Mouse (Mus musculus): ENCODE measurements around the gene Fam107b. TPM values are rescaled to one million over a fixed set of nuclear protein-coding genes. Genes with fewer than 3 reads are reported as not detected.

The Fam107b gene
- polyA plus RNA-seq, 1 experiment from 2014 or later, result 44.6 TPM

DNA sequence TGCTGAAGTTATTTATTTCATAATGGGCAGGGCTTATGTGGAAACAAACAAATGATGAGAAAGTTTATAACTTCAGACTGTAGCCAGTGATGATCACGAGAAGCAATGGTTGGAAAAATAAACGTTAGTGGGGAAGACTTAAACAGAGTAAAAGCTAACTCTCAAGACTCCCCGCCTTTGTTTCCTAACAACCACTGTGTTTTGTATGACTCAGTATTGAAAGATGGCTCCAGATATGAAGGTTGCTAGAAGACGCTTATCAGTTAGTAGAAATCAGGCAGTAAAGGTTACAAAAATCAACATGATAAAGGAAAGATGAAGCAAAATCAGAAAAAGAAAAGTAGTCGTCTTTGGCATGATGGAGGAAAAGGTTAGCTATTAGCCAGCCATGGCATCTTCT, 78.9 kb downstream of the Fam107b start:
- Histone ChIP-seq H3K27ac (replicated peaks) (no peak overlapping the region), H3K4me2 (replicated peaks) (no peak overlapping the region), H3K36me3 (no peaks in the 10 kb centered on the region), H3K27me3 (no peaks in the 10 kb centered on the region), H3K9me3 (no peaks in the 10 kb centered on the region), H3K4me1 (no peaks in the 10 kb centered on the region), H3K9ac (replicated peaks) (no peak overlapping the region), H3K4me3 (no peak overlapping the region)
- WGBS, result 83% methylated on average over 5 of the region's 5 CpGs
- no peak for ATAC-seq (ENCODE audit: low FRiP score, low read depth)

DNA sequence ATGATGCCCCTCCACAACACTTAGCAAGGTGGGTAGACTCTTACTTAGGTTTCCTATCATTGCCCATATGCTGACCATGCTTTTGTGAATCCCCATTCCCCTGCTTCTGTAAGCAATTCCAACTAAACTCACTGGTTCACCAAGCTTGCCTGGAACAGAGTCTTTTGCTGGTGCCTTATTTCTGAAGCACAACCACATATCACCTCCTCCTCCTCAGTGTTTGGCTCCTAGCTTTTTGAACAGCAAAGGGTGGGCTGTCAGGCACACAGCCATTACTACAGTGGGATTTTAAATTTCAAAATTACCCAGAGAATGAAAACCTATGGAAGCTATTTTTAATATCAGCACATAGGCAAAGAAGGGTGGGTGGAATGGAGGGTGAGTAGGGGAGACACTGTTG, 84.3 kb downstream of the Fam107b start:
- Histone ChIP-seq H3K4me1 (no peaks in the 10 kb centered on the region), H3K9ac (replicated peaks) (no peak overlapping the region), H3K27ac (replicated peaks) (no peak overlapping the region), H3K4me3 (no peak overlapping the region), H3K27me3 (no peaks in the 10 kb centered on the region), H3K9me3 (no peaks in the 10 kb centered on the region), H3K4me2 (replicated peaks) (no peak overlapping the region), H3K36me3 (no peaks in the 10 kb centered on the region)
- ATAC-seq (ENCODE audit: low FRiP score, low read depth), result no peak

DNA sequence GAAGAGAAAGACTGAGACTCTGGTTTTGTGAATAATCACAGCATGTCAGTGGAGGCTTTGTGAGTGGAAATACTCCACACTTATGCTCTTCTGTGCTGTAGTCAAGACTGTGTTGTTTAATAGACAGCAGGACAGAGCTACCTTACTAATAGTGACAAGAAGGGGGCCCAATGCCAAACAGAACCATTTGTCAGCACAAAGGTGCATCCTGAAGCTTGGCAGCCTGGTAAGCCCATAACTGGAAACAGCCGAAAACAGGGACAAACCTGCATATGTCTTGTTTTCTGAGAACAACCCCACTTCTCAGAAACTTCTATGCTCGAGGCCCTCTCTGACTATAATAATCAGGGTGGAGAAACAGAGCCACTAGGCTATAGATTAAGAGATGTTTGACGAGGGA, 85.8 kb downstream of the Fam107b start:
- no peak for ATAC-seq (ENCODE audit: low FRiP score, low read depth)
- 81% methylated on average over 3 of the region's 3 CpGs for WGBS
- Histone ChIP-seq H3K9ac (replicated peaks) (no peak overlapping the region), H3K27me3 (no peaks in the 10 kb centered on the region), H3K27ac (replicated peaks) (no peak overlapping the region), H3K36me3 (no peaks in the 10 kb centered on the region), H3K4me3 (no peak overlapping the region), H3K4me2 (replicated peaks) (no peak overlapping the region), H3K4me1 (no peaks in the 10 kb centered on the region), H3K9me3 (no peaks in the 10 kb centered on the region)

DNA sequence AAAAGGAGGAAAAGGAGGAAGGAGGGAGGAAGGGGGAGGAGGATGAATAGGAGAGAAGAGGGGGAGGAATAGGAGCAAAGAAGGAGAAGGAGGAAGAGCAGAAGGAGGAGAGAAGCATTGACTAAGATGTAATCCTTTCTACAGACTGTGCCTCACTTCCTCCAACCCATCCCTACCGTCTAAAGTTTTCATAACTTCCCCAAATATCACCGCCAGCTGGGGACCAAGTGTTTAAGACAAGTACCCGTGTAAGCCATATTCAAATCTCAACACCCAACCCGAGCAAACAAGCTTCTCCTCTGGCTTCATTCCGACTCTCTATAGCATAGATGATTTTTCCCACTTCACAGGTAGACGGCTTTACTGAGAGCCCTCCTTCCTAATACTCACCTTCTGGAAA, 86.5 kb downstream of the Fam107b start:
- no peaks in the 10 kb centered on the region for H3K4me1 ChIP-seq
- no peak overlapping the region for H3K27ac ChIP-seq (replicated peaks)
- WGBS, result 87% methylated on average over 6 of the region's 6 CpGs
- H3K4me2 ChIP-seq (replicated peaks), result no peak overlapping the region
- no peak overlapping the region for H3K9ac ChIP-seq (replicated peaks)
- no peak overlapping the region for H3K4me3 ChIP-seq
- ATAC-seq (ENCODE audit: low FRiP score, low read depth), result no peak
- no peaks in the 10 kb centered on the region for H3K27me3 ChIP-seq
- no peaks in the 10 kb centered on the region for H3K9me3 ChIP-seq
- H3K36me3 ChIP-seq, result no peaks in the 10 kb centered on the region

DNA sequence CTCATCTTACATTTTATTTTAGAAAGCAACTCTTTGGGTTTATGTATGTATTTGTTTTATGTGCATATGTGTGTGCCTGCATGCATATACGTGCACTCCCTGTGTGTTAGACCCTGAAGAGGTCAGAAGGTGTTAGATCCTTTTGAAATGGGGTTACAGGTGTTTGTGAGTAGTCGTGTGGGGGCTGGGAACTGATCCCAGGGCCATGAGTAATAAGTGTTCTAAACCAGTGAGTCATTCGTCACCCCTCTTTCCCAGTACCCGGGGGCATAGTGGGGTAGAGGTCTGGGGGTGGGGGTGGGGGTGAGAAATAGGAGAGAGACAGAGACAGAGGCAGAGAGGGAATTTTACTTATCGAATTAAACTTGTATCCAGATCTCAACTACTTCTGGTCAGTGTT, 87.1 kb downstream of the Fam107b start:
- no peak overlapping the region for H3K4me3 ChIP-seq
- no peaks in the 10 kb centered on the region for H3K27me3 ChIP-seq
- no peak overlapping the region for H3K4me2 ChIP-seq (replicated peaks)
- 91% methylated on average over 5 of the region's 5 CpGs for WGBS
- no peak for ATAC-seq (ENCODE audit: low FRiP score, low read depth)
- no peaks in the 10 kb centered on the region for H3K4me1 ChIP-seq
- H3K9me3 ChIP-seq, result no peaks in the 10 kb centered on the region
- no peaks in the 10 kb centered on the region for H3K36me3 ChIP-seq
- H3K9ac ChIP-seq (replicated peaks), result no peak overlapping the region
- no peak overlapping the region for H3K27ac ChIP-seq (replicated peaks)

DNA sequence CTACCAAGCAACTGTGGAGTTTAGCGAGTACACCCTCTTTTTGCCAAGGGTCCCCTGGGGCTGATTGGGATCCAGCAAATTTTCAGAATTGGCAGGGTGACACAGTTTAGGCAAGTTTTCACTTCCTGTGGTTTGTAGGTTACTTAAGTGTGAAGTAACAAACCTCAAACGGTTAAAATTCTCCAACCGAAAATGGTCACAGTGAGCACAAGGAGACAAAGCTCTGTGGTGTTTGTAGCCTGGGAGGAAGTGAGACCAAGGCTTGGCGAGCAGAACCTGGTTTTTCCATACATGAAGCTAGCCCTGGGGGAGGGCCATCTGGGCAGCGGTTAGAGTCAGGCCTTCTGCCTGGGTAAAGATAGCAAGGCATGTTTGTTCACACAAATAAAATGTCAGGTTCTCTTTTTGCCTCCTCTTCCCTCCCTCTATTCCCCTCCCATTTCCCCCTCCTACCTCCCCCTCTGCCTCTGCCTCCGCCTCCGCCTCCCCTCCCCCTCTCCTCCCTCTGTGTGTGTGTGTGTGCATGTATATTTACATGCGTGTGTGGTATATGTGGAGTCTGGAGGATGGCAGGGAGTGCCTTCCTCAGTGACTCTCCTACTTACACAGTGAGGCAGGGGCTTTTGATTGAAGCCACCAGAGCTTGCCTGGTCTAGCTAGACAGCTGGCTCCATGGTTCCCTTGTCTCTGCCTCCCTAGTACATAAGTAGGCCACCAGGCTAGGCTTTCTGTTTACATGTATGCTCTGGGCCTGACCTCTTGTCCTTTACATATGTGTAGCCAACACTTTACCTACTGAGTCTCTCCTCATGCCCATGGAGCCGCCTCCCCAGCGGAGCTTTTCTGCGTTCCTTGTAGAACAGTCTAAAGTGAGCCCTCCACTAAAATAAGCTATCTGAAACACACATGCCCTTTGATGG, 87.8 kb downstream of the Fam107b start:
- Histone ChIP-seq H3K4me1 (no peaks in the 10 kb centered on the region), H3K27me3 (no peaks in the 10 kb centered on the region), H3K27ac (replicated peaks) (no peak overlapping the region), H3K9me3 (no peaks in the 10 kb centered on the region), H3K9ac (replicated peaks) (no peak overlapping the region), H3K36me3 (no peaks in the 10 kb centered on the region), H3K4me2 (replicated peaks) (no peak overlapping the region), H3K4me3 (no peak overlapping the region)
- ATAC-seq (ENCODE audit: low FRiP score, low read depth), result 0 out of 2 replicates have a peak, but pooled peaks have one; percentile 41
- WGBS, result 55% methylated on average over 11 of the region's 11 CpGs

DNA sequence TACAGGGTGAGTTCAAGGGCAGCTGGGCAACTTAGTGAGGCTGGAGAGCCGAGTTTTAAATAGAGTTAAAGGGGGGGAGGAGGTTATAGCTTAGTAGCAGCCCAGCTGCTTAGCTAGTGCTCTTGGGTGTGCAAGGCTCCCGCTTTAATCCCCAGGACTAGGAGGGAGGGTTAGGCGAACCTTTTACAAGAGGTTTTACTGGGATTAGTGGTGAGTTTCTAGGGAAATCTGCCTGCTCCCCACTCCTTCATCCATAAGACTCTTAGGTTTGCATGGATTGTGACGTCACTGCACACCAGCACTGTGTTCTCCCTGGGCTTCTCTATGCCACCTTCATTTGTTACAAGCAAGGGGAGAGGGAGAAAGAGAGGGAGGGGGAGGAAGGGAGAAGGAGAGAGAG, 88.6 kb downstream of the Fam107b start:
- Histone ChIP-seq H3K36me3 (no peaks in the 10 kb centered on the region), H3K4me3 (no peak overlapping the region), H3K9ac (replicated peaks) (no peak overlapping the region), H3K27me3 (no peaks in the 10 kb centered on the region), H3K27ac (replicated peaks) (no peak overlapping the region), H3K4me2 (replicated peaks) (no peak overlapping the region), H3K9me3 (no peaks in the 10 kb centered on the region), H3K4me1 (no peaks in the 10 kb centered on the region)
- ATAC-seq (ENCODE audit: low FRiP score, low read depth), result 0 out of 2 replicates have a peak, but pooled peaks have one; percentile 16
- 10% methylated on average over 4 of the region's 4 CpGs for WGBS

DNA sequence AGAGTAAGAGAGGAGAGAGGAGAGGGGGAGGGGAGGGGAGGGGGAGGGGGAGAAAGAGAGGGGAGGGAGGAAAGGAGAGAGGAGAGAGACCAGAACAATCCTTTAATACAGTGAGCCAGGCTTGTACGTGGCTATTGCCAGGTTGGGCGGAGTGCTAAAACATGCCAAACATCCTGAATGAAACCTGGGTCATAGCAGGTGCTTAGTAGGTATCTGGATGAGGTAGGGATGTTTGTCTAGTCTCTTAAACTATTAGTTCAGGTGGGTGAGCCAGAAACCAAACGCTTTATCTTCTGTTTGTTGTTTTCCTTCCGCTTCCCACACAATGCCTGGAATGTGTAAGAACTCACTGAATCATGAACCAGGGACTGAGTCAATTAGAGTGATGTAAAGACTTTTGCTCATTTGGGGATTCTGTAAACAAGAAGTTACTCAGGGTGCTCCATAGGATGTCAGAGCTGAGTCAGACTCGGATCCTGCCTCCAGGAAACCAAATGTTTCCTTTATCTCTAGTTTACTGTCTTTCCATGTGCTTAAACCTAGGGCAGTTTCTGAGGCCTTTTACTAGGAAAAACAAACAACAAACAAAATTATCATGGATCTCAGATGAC, 89.1 kb downstream of the Fam107b start:
- Histone ChIP-seq H3K27me3 (0 out of 2 replicates have a peak, but pooled peaks cover 3% of the 10 kb centered on the region), H3K4me1 (no peaks in the 10 kb centered on the region), H3K36me3 (no peaks in the 10 kb centered on the region), H3K4me2 (replicated peaks) (no peak overlapping the region), H3K9ac (replicated peaks) (no peak overlapping the region), H3K27ac (replicated peaks) (no peak overlapping the region), H3K9me3 (no peaks in the 10 kb centered on the region), H3K4me3 (no peak overlapping the region)
- 0 out of 2 replicates have a peak, but pooled peaks have one; percentile 27 for ATAC-seq (ENCODE audit: low FRiP score, low read depth)
- WGBS, result 36% methylated on average over 5 of the region's 5 CpGs

DNA sequence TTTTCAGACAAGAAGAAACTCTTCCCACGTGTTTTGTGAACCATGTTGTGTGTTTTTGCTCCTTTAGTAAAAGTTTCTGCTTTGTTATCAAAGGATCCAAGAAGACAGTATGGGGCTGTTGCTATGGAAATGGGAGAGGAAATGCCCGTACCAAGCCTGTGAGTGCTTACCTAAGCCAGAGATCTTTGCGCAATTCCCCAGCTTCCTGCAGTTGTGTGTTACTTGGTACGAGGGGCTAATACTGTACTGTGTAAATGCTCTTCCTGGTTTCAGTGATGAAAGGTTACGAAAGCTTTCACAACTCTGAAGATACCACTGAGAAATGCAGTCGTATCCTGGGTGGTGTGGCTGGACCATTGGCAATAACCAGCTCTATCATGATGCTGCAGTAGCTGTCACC, 93.8 kb downstream of the Fam107b start:
- Histone ChIP-seq H3K9ac (replicated peaks) (no peak overlapping the region), H3K4me3 (no peak overlapping the region), H3K9me3 (no peaks in the 10 kb centered on the region), H3K36me3 (no peaks in the 10 kb centered on the region), H3K27ac (replicated peaks) (no peak overlapping the region), H3K4me1 (0 out of 2 replicates have a peak, but pooled peaks cover 4% of the 10 kb centered on the region), H3K27me3 (0 out of 2 replicates have a peak, but pooled peaks cover 3% of the 10 kb centered on the region), H3K4me2 (replicated peaks) (no peak overlapping the region)
- WGBS, result 67% methylated on average over 6 of the region's 6 CpGs
- ATAC-seq (ENCODE audit: low FRiP score, low read depth), result no peak

DNA sequence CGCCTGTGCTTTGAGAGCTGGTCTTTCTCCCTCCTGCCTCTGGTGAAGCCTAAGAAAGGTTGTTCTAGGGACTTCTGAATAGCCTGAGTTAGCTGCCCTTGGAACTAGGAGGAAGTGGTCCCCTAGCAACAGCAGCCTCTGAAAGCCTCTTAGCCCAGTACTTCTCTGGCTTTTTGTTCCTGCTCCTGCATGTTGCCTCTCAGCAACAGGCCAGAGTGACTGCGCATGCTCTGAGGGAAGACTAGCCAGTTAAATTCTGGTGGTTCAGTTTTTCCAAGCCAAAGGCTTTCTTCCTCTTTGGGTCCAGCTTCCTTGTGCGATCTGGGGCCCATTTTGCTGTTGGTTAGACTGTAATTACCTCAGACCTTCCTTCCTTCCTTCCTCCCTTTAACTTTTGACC, 98.4 kb downstream of the Fam107b start:
- H3K4me1 ChIP-seq, result 0 out of 2 replicates have a peak, but pooled peaks cover 4% of the 10 kb centered on the region
- H3K36me3 ChIP-seq, result no peaks in the 10 kb centered on the region
- no peaks in the 10 kb centered on the region for H3K9me3 ChIP-seq
- H3K27me3 ChIP-seq, result 0 out of 2 replicates have a peak, but pooled peaks cover 3% of the 10 kb centered on the region
- no peak overlapping the region for H3K4me3 ChIP-seq
- no peak overlapping the region for H3K9ac ChIP-seq (replicated peaks)
- ATAC-seq (ENCODE audit: low FRiP score, low read depth), result no peak
- H3K27ac ChIP-seq (replicated peaks), result no peak overlapping the region
- WGBS, result 43% methylated on average over 3 of the region's 3 CpGs
- H3K4me2 ChIP-seq (replicated peaks), result no peak overlapping the region

DNA sequence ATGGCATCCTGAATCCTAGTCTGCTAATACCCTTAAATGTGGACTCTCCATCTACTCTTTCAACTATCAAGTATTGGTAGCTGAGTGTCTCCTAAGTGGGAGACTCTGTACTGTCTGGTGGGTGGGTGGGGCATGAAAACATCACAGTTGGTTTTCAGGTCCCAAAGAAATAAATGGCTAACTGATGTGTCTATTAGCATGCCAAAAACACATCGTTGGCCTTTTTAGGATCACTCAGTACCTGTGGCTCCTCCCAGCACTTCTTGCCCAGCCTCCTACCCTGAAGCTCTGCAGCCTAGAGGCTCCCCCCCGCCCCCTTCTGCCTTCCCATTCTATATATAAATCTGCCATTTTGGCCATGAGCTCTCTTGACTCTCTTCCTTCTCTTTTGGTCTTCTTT, 99.4 kb downstream of the Fam107b start:
- Histone ChIP-seq H3K4me1 (0 out of 2 replicates have a peak, but pooled peaks cover 4% of the 10 kb centered on the region), H3K9ac (replicated peaks) (no peak overlapping the region), H3K9me3 (no peaks in the 10 kb centered on the region), H3K27me3 (no peaks in the 10 kb centered on the region), H3K27ac (replicated peaks) (no peak overlapping the region), H3K36me3 (no peaks in the 10 kb centered on the region), H3K4me3 (no peak overlapping the region), H3K4me2 (replicated peaks) (no peak overlapping the region)
- WGBS, result 41% methylated on average over 2 of the region's 2 CpGs
- ATAC-seq (ENCODE audit: low FRiP score, low read depth), result no peak

DNA sequence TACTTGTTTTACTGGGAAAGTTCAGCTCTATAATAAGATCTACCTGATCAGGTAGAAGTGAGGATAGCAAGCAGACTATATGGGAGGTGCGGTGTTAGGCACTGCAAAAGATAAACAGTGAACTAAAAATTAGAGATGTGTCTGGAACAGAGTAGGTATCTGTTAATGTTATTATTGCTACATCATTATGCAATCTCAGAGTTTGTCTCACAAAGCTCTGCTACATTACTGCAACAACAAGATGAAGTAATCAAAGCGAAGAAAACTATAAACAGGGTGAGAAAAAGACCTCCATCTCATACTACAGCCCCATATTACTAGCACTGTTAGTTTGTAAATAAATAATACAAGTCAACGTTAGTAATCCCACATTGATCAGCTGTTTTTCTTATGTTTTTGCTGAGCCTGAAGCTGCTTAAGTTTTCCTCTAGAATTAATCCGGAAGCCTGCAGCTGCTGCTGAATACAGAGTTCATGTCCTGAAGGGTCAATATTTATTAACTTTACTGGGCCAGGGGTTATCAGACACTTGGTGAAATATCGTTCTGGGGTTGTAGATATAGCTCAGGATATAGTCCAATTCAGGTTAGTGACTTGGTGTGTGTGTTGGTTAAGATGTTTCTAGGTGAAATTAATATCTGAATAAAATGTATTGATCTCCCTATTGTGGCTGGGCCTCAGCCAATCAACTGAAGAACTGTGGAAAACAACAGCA, 102.5 kb downstream of the Fam107b start:
- 85% methylated on average over 5 of the region's 5 CpGs for WGBS
- ATAC-seq (ENCODE audit: low FRiP score, low read depth), result no peak
- Histone ChIP-seq H3K9me3 (no peaks in the 10 kb centered on the region), H3K4me1 (0 out of 2 replicates have a peak, but pooled peaks cover 4% of the 10 kb centered on the region), H3K9ac (replicated peaks) (no peak overlapping the region), H3K27ac (replicated peaks) (no peak overlapping the region), H3K4me2 (replicated peaks) (no peak overlapping the region), H3K27me3 (no peaks in the 10 kb centered on the region), H3K36me3 (no peaks in the 10 kb centered on the region), H3K4me3 (no peak overlapping the region)
